Mouse (Mus musculus): Measurements from ENCODE around the gene Rbbp4. TPM values are rescaled to one million over a fixed set of nuclear protein-coding genes. Genes with fewer than 3 reads are reported as not detected.

Rbbp4 gene
- polyA plus RNA-seq, 1 experiment from 2014 or later: 390 TPM

DNA sequence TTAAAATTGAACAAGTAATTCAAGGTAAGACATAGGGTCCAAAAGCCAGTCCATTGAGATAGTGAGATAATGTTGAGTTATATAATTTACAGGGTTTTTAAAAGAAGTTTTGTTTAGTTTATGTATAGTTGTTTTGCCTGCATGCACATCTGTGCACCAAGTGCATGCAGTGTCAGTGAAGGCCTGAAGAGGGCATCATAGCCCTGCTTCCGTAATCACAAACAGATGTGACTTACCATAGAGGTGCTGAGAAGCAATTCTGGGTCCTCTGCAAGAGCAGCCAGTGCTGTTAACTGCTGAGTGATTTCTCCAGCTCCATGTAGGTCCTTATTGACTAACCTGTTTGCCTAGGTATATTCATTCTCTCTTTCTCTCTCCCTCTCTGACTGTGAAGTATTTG, 6.7 kb upstream of the Rbbp4 start:
- Histone ChIP-seq H3K27ac (ENCODE audit: low read length) (no peak overlapping the region), H3K4me2 (ENCODE audit: low read depth, low read length) (no peak overlapping the region), H3K36me3 (ENCODE audit: control insufficient read depth, insufficient read depth, low read length) (peaks cover 19% of the 10 kb centered on the region), H3K9me3 (ENCODE audit: control insufficient read depth, low read length) (no peaks in the 10 kb centered on the region), H3K4me1 (replicated peaks; ENCODE audit: control insufficient read depth, insufficient read depth, low read length) (no peaks in the 10 kb centered on the region), H3K27me3 (ENCODE audit: control insufficient read depth, insufficient read depth, low read depth, low read length) (no peaks in the 10 kb centered on the region), H3K4me3 (ENCODE audit: low read length) (no peak overlapping the region), H3K9ac (ENCODE audit: low read length) (no peak overlapping the region)
- no peak for ATAC-seq (ENCODE audit: low read depth)
- WGBS: 87% methylated on average over 1 of the region's 1 CpGs

DNA sequence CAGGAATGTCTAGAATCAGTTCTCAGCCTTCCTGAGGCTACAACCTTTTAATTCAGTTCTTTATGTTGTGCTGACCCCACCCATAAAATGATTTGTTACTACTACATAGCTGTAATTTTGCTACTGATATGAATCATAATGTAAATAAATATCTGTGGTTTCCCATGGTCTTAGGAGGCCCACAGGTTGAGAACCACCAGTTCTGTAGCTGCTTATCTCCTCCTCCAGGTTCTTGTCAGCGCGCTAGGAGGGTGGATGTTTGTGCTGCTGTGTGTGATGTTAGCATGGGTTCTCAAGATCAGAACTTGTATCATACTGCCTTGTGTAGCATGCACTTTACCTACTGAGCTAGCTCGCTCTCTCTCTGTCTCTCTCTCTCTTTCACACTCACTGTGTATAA, 4.6 kb upstream of the Rbbp4 start:
- 89% methylated on average over 3 of the region's 3 CpGs for WGBS
- no peak overlapping the region for H3K4me2 ChIP-seq (ENCODE audit: low read depth, low read length)
- H3K36me3 ChIP-seq (ENCODE audit: control insufficient read depth, insufficient read depth, low read length): peaks cover 14% of the 10 kb centered on the region
- no peaks in the 10 kb centered on the region; the same call in 1 of the 2 replicates for H3K4me1 ChIP-seq (replicated peaks; ENCODE audit: control insufficient read depth, insufficient read depth, low read length)
- no peak overlapping the region for H3K4me3 ChIP-seq (ENCODE audit: low read length)
- H3K9me3 ChIP-seq (ENCODE audit: control insufficient read depth, low read length): no peaks in the 10 kb centered on the region
- no peak overlapping the region for H3K27ac ChIP-seq (ENCODE audit: low read length)
- no peak for ATAC-seq (ENCODE audit: low read depth)
- no peaks in the 10 kb centered on the region for H3K27me3 ChIP-seq (ENCODE audit: control insufficient read depth, insufficient read depth, low read depth, low read length)
- no peak overlapping the region for H3K9ac ChIP-seq (ENCODE audit: low read length)

DNA sequence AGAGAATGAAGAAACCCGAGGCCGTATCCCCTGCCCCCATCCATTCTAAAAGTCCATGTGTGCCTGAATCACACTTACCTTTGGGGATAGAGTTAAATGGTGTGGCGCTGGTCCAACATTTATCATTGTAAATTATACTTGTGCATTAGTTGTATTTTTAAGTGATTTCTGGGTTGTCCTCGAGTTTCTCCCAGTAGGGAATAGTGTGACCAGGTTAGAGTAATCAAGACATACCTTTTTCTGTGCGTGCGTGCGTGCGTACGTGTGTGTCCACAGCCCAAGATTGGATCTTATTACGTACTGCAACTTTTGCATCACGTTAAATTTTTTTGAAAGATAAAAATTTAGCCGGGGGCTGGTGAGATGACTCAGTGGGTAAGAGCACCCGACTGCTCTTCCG, 1.1 kb upstream of the Rbbp4 start:
- Histone ChIP-seq H3K27me3 (ENCODE audit: control insufficient read depth, insufficient read depth, low read depth, low read length) (no peaks in the 10 kb centered on the region), H3K27ac (ENCODE audit: low read length) (peak overlapping the region; percentile 100), H3K4me2 (ENCODE audit: low read depth, low read length) (peak overlapping the region; percentile 86), H3K4me1 (replicated peaks; ENCODE audit: control insufficient read depth, insufficient read depth, low read length) (peaks cover 21% of the 10 kb centered on the region), H3K36me3 (ENCODE audit: control insufficient read depth, insufficient read depth, low read length) (peaks cover 5% of the 10 kb centered on the region), H3K4me3 (ENCODE audit: low read length) (peak overlapping the region; percentile 97), H3K9ac (ENCODE audit: low read length) (peak overlapping the region; percentile 82), H3K9me3 (ENCODE audit: control insufficient read depth, low read length) (no peaks in the 10 kb centered on the region)
- 37% methylated on average over 14 of the region's 14 CpGs for WGBS
- ATAC-seq (ENCODE audit: low read depth): no peak

DNA sequence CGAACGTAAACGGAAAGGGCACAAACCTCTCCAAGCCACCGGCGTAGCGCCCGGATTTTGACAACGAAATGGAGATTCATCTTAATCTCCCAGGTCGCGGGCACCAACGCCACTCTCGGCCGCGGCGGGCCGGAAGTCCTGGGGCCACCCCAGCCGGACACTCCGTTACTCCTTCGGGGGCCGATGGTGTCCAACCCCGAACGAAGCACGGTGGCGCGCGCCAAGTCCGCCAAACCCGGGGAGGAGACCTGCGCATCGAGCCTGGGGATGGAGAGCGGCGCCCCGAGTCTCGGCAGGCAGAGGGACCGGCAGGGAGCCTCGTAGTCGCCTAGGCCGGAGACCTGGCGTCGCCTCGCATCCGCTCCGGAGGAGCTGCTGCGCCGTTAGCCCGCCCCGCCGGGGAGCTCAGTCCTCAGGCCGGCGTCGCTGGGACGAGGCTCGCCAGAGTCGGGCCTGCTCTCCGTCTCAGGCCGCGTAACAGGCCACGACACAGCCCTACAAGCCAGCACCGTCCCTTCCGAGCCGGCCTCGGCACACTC, 424 bp downstream of the Rbbp4 start:
- peaks cover 21% of the 10 kb centered on the region for H3K4me1 ChIP-seq (replicated peaks; ENCODE audit: control insufficient read depth, insufficient read depth, low read length)
- no peaks in the 10 kb centered on the region for H3K9me3 ChIP-seq (ENCODE audit: control insufficient read depth, low read length)
- H3K27ac ChIP-seq (ENCODE audit: low read length): peak overlapping the region; percentile 98
- peaks cover 6% of the 10 kb centered on the region for H3K36me3 ChIP-seq (ENCODE audit: control insufficient read depth, insufficient read depth, low read length)
- no peaks in the 10 kb centered on the region for H3K27me3 ChIP-seq (ENCODE audit: control insufficient read depth, insufficient read depth, low read depth, low read length)
- H3K4me3 ChIP-seq (ENCODE audit: low read length): peak overlapping the region; percentile 97
- under 1% methylated on average over 53 of the region's 62 CpGs for WGBS
- ATAC-seq (ENCODE audit: low read depth): peak; percentile 24
- peak overlapping the region; percentile 98 for H3K9ac ChIP-seq (ENCODE audit: low read length)
- peak overlapping the region; percentile 60 for H3K4me2 ChIP-seq (ENCODE audit: low read depth, low read length)

- Histone ChIP-seq H3K4me3 (ENCODE audit: low read length) (peak overlapping the region; percentile 23), H3K9ac (ENCODE audit: low read length) (peak overlapping the region; percentile 34), H3K9me3 (ENCODE audit: control insufficient read depth, low read length) (no peaks in the 10 kb centered on the region), H3K27me3 (ENCODE audit: control insufficient read depth, insufficient read depth, low read depth, low read length) (no peaks in the 10 kb centered on the region), H3K27ac (ENCODE audit: low read length) (no peak overlapping the region), H3K4me2 (ENCODE audit: low read depth, low read length) (peak overlapping the region; percentile 60), H3K4me1 (replicated peaks; ENCODE audit: control insufficient read depth, insufficient read depth, low read length) (peaks cover 21% of the 10 kb centered on the region), H3K36me3 (ENCODE audit: control insufficient read depth, insufficient read depth, low read length) (peaks cover 16% of the 10 kb centered on the region)
- WGBS: 18% methylated on average over 1 of the region's 1 CpGs
- no peak for ATAC-seq (ENCODE audit: low read depth)
Measured at GRCm38 (mm10) chr4:129332846-129333245, 2.3 kb downstream of the Rbbp4 start.

DNA sequence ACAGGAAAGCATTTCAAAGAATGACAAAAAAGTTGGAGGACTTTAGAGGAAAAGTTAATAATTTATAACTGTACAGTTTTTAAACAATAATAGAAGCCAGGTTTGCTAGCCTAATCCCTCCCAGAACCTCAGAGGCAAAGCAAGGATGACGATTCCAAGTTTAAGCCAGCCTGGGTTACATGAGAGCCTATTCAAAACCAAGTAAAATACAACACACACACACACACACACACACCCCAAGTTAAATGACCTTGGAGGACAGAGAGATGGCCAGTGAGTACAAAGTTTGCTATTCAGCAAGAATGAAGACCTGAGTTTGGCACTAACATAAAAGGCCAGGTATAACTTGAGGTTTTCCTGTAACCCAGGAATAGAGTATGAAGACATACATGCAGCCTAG, 9.0 kb downstream of the Rbbp4 start:
- Histone ChIP-seq H3K27me3 (ENCODE audit: control insufficient read depth, insufficient read depth, low read depth, low read length) (no peaks in the 10 kb centered on the region), H3K4me3 (ENCODE audit: low read length) (no peak overlapping the region), H3K27ac (ENCODE audit: low read length) (no peak overlapping the region), H3K9me3 (ENCODE audit: control insufficient read depth, low read length) (no peaks in the 10 kb centered on the region), H3K9ac (ENCODE audit: low read length) (no peak overlapping the region), H3K36me3 (ENCODE audit: control insufficient read depth, insufficient read depth, low read length) (peaks cover 39% of the 10 kb centered on the region), H3K4me2 (ENCODE audit: low read depth, low read length) (no peak overlapping the region), H3K4me1 (replicated peaks; ENCODE audit: control insufficient read depth, insufficient read depth, low read length) (0 out of 2 replicates have a peak, but pooled peaks cover 3% of the 10 kb centered on the region)
- WGBS: 56% methylated on average over 1 of the region's 1 CpGs
- ATAC-seq (ENCODE audit: low read depth): no peak

DNA sequence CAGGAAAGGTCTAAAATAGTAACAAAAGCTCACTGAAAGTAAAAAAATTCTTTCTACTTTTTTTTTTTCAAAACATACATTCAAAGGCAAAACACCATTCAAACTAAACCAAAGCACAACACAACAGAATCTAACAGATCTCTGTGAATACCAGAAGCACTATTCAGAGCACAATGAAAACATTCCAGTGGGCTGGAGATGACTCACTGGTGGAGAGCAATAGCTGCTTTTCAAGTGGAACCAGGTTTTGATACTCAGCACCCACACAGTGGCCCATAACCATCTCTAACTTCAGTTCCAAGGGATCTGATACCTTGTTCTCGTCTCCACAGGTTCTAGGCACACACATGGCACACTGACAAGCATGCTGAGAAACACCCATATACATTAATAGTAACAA, 10.4 kb downstream of the Rbbp4 start:
- Histone ChIP-seq H3K36me3 (ENCODE audit: control insufficient read depth, insufficient read depth, low read length) (peaks cover 46% of the 10 kb centered on the region), H3K27ac (ENCODE audit: low read length) (no peak overlapping the region), H3K9ac (ENCODE audit: low read length) (no peak overlapping the region), H3K4me1 (replicated peaks; ENCODE audit: control insufficient read depth, insufficient read depth, low read length) (0 out of 2 replicates have a peak, but pooled peaks cover 3% of the 10 kb centered on the region), H3K9me3 (ENCODE audit: control insufficient read depth, low read length) (no peaks in the 10 kb centered on the region), H3K4me3 (ENCODE audit: low read length) (no peak overlapping the region), H3K27me3 (ENCODE audit: control insufficient read depth, insufficient read depth, low read depth, low read length) (no peaks in the 10 kb centered on the region), H3K4me2 (ENCODE audit: low read depth, low read length) (no peak overlapping the region)
- no peak for ATAC-seq (ENCODE audit: low read depth)
- WGBS: 62% methylated on average over 1 of the region's 1 CpGs

GRCm38 (mm10) chr4:129323491-129323890, 11.7 kb downstream of the Rbbp4 start:
- H3K36me3 ChIP-seq (ENCODE audit: control insufficient read depth, insufficient read depth, low read length): peaks cover 49% of the 10 kb centered on the region
- H3K27ac ChIP-seq (ENCODE audit: low read length): no peak overlapping the region
- no peak overlapping the region for H3K4me3 ChIP-seq (ENCODE audit: low read length)
- no peaks in the 10 kb centered on the region for H3K27me3 ChIP-seq (ENCODE audit: control insufficient read depth, insufficient read depth, low read depth, low read length)
- no peak overlapping the region for H3K4me2 ChIP-seq (ENCODE audit: low read depth, low read length)
- ATAC-seq (ENCODE audit: low read depth): no peak
- no peaks in the 10 kb centered on the region for H3K9me3 ChIP-seq (ENCODE audit: control insufficient read depth, low read length)
- WGBS: 89% methylated on average over 1 of the region's 1 CpGs
- 0 out of 2 replicates have a peak, but pooled peaks cover 3% of the 10 kb centered on the region for H3K4me1 ChIP-seq (replicated peaks; ENCODE audit: control insufficient read depth, insufficient read depth, low read length)
- H3K9ac ChIP-seq (ENCODE audit: low read length): no peak overlapping the region

- 86% methylated on average over 5 of the region's 5 CpGs for WGBS
- Histone ChIP-seq H3K4me2 (ENCODE audit: low read depth, low read length) (no peak overlapping the region), H3K9me3 (ENCODE audit: control insufficient read depth, low read length) (no peaks in the 10 kb centered on the region), H3K4me3 (ENCODE audit: low read length) (no peak overlapping the region), H3K9ac (ENCODE audit: low read length) (no peak overlapping the region), H3K4me1 (replicated peaks; ENCODE audit: control insufficient read depth, insufficient read depth, low read length) (0 out of 2 replicates have a peak, but pooled peaks cover 3% of the 10 kb centered on the region), H3K36me3 (ENCODE audit: control insufficient read depth, insufficient read depth, low read length) (peaks cover 52% of the 10 kb centered on the region), H3K27ac (ENCODE audit: low read length) (no peak overlapping the region), H3K27me3 (ENCODE audit: control insufficient read depth, insufficient read depth, low read depth, low read length) (no peaks in the 10 kb centered on the region)
- ATAC-seq (ENCODE audit: low read depth): no peak
Measured at GRCm38 (mm10) chr4:129322042-129322441, 13.1 kb downstream of the Rbbp4 start.

DNA sequence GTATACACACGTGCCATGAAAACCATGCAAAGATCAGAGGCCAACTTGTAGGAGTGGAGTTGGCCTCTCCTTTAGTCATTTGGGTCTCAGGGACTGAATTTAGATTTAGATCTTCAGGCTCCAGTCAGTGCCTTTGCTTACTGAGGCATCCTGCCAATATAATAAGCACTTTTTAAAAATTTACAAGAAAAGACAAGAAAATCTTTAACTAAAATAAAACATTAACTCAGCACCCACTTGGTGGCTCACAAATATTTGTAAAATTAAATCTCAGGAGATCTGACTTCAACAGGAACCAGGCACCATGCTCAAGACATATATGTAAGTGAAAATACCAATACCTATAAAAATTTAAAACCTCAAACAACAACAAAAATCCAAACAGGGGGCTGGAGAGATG, 14.3 kb downstream of the Rbbp4 start:
- H3K4me1 ChIP-seq (replicated peaks; ENCODE audit: control insufficient read depth, insufficient read depth, low read length): no peaks in the 10 kb centered on the region
- H3K27me3 ChIP-seq (ENCODE audit: control insufficient read depth, insufficient read depth, low read depth, low read length): no peaks in the 10 kb centered on the region
- no peak overlapping the region for H3K4me3 ChIP-seq (ENCODE audit: low read length)
- no peaks in the 10 kb centered on the region for H3K9me3 ChIP-seq (ENCODE audit: control insufficient read depth, low read length)
- H3K27ac ChIP-seq (ENCODE audit: low read length): no peak overlapping the region
- H3K9ac ChIP-seq (ENCODE audit: low read length): no peak overlapping the region
- H3K4me2 ChIP-seq (ENCODE audit: low read depth, low read length): no peak overlapping the region
- 70% methylated on average over 1 of the region's 1 CpGs for WGBS
- H3K36me3 ChIP-seq (ENCODE audit: control insufficient read depth, insufficient read depth, low read length): peaks cover 53% of the 10 kb centered on the region
- no peak for ATAC-seq (ENCODE audit: low read depth)
